Mouse (Mus musculus) hindbrain, embryonic 11.5 days (tissue): ENCODE data around the gene Fcrls. TPM values are rescaled to one million over a fixed set of nuclear protein-coding genes. Genes with fewer than 3 reads are reported as not detected.

Source experiments
- ATAC-seq: fragments of 200-750 bp; cut with Nextera tagmentation; 2 replicates; pipeline ENCODE4 v1.8.0; 2017; ENCODE audit warnings: mild to moderate bottlenecking, moderate TSS enrichment, moderate library complexity; ENCODE audit not compliant: low FRiP score
- DNase-seq: peaks from one replicate; pipeline ENCODE4 v3.0.0-alpha.2; 2015; ENCODE audit warnings: low spot score
- H3K27ac ChIP-seq: fragments of 300-500 bp; sonication (generic); 2 replicates; pipeline ENCODE4 v1.5.1; 2014; ENCODE audit warnings: mild to moderate bottlenecking, low read depth, low read length
- H3K27me3 ChIP-seq: fragments of 300-500 bp; sonication (generic); 2 replicates; pipeline ENCODE4 v1.6.1; 2014; ENCODE audit warnings: mild to moderate bottlenecking, low read length, moderate library complexity, mixed read lengths; ENCODE audit not compliant: control insufficient read depth, insufficient read depth
- H3K36me3 ChIP-seq: fragments of 300-500 bp; sonication (generic); 2 replicates; pipeline ENCODE4 v1.6.1; 2014; ENCODE audit warnings: mild to moderate bottlenecking, low read length, moderate library complexity, mixed read lengths; ENCODE audit not compliant: control insufficient read depth, insufficient read depth
- H3K4me1 ChIP-seq: fragments of 300-500 bp; sonication (generic); replicated peaks from 2 replicates; pipeline ENCODE4 v1.6.1; 2014; ENCODE audit warnings: low read length, mixed read lengths; ENCODE audit not compliant: control insufficient read depth, insufficient read depth
- H3K4me2 ChIP-seq: fragments of 300-500 bp; sonication (generic); replicated peaks from 2 replicates; pipeline ENCODE4 v1.6.1; 2014; ENCODE audit warnings: mild to moderate bottlenecking, low read depth, low read length
- H3K4me3 ChIP-seq: fragments of 300-500 bp; sonication (generic); 2 replicates; pipeline ENCODE4 v1.5.1; 2014; ENCODE audit warnings: low read depth, low read length
- H3K9ac ChIP-seq: fragments of 300-500 bp; sonication (generic); 2 replicates; pipeline ENCODE4 v1.6.1; 2014; ENCODE audit warnings: low read depth, low read length
- H3K9me3 ChIP-seq: fragments of 300-500 bp; sonication (generic); 2 replicates; pipeline ENCODE4 v1.6.1; 2016; ENCODE audit warnings: low read length; ENCODE audit not compliant: control insufficient read depth
- WGBS: fragments of 180-500 bp; shearing (Covaris S2); extraction: QIAGEN DNeasy Blood & Tissue Kit; methylation state at CpG from one replicate; pipeline ENCODE4 v1.1.7; 2014; 5-methylcytosine and 5-hydroxymethylcytosine counted together
- polyA plus RNA-seq: library from polyadenylated mRNA; unstranded; fragments of >200 nt; fragmentation: Nextera tagmentation; extraction: Ambion mirVana; gene quantifications from 2 replicates; pipeline ENCODE4 v1.2.1, GENCODE M21; 2014

Fcrls gene
- polyA plus RNA-seq, 1 experiment from 2014 or later = 10.4 TPM

DNA sequence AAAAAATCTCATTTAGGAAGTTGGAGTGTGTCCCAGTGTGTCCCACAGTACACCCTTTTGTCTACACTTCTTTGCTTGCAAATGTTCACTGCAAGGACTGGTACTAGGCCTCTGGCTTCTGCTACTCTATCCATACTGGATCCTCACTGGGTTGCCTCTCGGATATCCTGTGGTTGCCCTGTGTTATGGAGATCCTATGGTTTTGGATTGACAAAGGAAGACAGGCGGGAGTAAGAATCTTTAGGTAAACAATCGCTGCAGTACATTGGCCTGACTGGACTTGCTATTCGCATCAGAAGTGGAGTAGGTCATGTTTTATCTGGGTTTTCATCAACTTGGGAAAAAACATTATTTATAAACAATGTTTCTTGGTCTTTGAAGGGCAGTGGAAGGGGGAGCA is 22.6 kb downstream of the Fcrls start:
- no peak for ATAC-seq
- Histone ChIP-seq H3K27me3 (no peaks in the 10 kb centered on the region), H3K36me3 (no peaks in the 10 kb centered on the region), H3K9me3 (no peaks in the 10 kb centered on the region), H3K9ac (no peak overlapping the region), H3K4me3 (no peak overlapping the region), H3K27ac (no peak overlapping the region), H3K4me1 (no peaks in the 10 kb centered on the region), H3K4me2 (no peak overlapping the region)
- DNase-seq = no peak
- 68% methylated on average over 4 of the region's 4 CpGs for WGBS

DNA sequence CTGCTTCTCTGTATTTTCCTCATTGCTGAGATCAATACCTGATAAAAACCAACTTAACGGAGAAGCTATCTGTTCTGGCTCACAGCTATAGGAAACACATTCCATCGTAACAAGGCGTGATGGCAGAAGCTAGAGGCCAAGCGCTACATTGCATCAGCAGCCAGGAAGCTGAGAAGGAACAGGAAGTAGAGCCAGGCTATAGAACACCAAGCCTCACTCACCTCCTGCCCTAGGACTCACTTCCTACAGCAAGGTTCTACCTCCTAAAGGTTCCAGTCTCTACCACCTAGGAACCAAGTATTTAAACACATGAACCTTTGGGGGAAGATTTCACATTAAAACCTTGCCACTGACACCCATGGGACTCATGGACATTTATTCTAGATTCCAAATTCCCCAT is 39.9 kb downstream of the Fcrls start:
- Histone ChIP-seq H3K4me3 (no peak overlapping the region), H3K36me3 (no peaks in the 10 kb centered on the region), H3K4me2 (no peak overlapping the region), H3K4me1 (no peaks in the 10 kb centered on the region), H3K27me3 (no peaks in the 10 kb centered on the region), H3K27ac (no peak overlapping the region), H3K9me3 (no peaks in the 10 kb centered on the region), H3K9ac (no peak overlapping the region)
- no peak for ATAC-seq
- DNase-seq = no peak
- WGBS = 95% methylated on average over 4 of the region's 4 CpGs

DNA sequence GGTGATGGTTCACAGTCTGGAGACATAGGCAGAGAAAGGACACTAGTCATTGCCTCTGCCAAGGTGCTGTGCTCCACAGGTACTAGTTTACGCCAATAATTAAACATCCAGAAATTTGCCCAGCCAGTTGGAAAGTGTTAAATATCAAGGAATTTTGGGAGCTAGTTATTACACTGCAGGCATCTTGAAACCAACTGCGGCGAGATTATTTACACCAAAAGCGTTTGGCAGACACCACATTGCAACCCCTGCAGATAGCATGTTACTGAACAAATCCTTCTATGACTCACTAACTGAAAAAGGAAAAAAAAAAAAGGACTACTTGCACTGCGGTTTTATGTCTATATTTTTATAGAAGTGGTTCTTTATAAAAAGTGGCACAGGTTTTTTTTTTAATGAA is 41.2 kb downstream of the Fcrls start:
- H3K4me1 ChIP-seq = no peaks in the 10 kb centered on the region
- no peak overlapping the region for H3K4me3 ChIP-seq
- ATAC-seq (no peak), DNase-seq (no peak)
- no peak overlapping the region for H3K27ac ChIP-seq
- H3K36me3 ChIP-seq = no peaks in the 10 kb centered on the region
- 92% methylated on average over 5 of the region's 5 CpGs for WGBS
- H3K27me3 ChIP-seq = no peaks in the 10 kb centered on the region
- no peaks in the 10 kb centered on the region for H3K9me3 ChIP-seq
- H3K4me2 ChIP-seq = no peak overlapping the region
- H3K9ac ChIP-seq = no peak overlapping the region

DNA sequence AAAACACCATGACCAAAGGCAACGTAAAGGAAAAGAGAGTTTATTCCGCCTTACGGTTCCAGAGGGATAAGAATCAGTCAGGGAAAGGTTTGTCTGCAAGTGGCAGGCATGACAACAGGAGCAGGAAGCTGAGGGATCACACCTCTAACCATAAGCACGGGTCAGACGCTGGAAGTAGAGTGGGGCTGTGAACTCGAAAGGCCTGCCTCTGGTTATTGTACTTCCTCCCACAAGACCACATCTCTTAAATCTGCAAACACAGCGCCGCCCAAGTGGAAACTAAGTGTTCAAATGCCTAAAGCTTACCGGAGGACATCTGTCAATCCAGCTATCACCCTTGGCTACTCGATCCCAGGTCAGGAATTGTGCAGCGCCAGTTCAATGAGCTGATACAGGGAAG is 48.4 kb downstream of the Fcrls start:
- no peak overlapping the region for H3K27ac ChIP-seq
- no peaks in the 10 kb centered on the region for H3K9me3 ChIP-seq
- DNase-seq = no peak
- H3K36me3 ChIP-seq = no peaks in the 10 kb centered on the region
- no peak overlapping the region for H3K9ac ChIP-seq
- ATAC-seq = no peak
- 80% methylated on average over 11 of the region's 11 CpGs for WGBS
- H3K27me3 ChIP-seq = no peaks in the 10 kb centered on the region
- no peaks in the 10 kb centered on the region for H3K4me1 ChIP-seq
- H3K4me3 ChIP-seq = no peak overlapping the region
- no peak overlapping the region for H3K4me2 ChIP-seq

DNA sequence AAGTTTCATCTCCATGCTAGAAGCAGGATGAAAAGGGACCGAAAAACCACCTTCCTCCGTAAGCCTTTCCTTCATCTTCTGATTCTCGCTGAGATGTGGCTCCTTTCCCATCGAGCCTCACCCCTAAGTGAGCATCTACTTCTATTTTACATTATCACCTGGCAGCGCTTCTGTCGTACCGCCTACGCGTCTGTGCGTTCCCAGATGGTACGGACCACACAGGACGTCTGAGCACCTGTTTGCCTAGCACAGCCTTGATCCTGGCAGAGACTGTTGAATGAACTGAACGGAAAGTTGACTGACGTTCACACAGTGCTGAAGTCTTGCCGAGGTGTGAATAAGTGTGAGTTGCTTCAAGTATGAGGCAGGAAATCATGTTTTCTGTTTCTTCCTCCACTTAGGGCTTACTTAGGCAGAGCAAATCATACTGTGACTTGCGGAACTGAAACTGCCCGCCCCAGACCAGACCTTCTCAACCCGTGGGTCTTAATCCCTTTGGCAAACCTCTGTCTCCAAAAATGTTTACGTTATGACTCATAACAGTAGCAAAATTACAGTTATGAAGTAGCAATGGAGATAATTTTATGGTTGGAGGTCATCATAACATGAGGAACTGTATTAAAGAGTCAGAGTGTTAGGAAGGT is 49.2 kb downstream of the Fcrls start:
- Histone ChIP-seq H3K4me3 (no peak overlapping the region), H3K27me3 (no peaks in the 10 kb centered on the region), H3K36me3 (no peaks in the 10 kb centered on the region), H3K9ac (no peak overlapping the region), H3K4me1 (no peaks in the 10 kb centered on the region), H3K9me3 (no peaks in the 10 kb centered on the region), H3K27ac (no peak overlapping the region), H3K4me2 (no peak overlapping the region)
- ATAC-seq (no peak), DNase-seq (no peak)
- WGBS = 92% methylated on average over 19 of the region's 19 CpGs

DNA sequence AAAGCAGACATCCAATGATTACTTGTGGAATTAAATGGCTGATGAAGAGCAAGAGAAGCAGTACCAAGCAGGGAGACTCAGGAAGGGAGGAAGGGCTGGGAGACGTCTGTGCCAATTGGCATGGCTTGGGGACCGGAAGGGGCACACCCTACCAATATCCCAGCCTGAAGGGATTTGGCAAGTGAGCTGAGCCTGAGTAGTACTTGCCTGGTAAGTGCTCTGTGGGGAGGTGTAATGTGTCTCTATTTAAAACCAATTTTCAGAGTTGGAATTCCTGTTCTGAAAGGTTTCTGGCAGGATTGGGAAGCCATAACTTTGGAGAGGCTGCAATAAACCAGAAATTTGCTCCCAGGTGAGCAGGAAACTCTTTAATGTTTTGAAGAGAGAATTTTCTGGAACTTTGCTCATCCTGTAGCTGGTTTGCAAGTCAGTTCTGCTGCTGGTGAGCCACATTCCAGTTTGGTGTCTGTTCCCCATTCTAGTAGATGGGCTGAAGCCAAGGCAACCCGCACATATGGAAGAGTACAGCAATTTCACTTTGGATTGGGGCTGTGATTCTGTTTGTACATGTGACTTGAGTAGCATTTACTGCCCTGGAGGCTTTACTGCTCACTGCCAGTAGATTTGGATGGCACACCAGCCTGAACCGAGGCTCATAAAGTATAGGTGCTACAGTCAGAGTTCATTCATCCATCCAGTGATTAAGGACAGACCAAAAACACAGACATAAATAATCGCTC is 57.0 kb downstream of the Fcrls start:
- no peaks in the 10 kb centered on the region for H3K9me3 ChIP-seq
- no peaks in the 10 kb centered on the region for H3K4me1 ChIP-seq
- no peak overlapping the region for H3K4me2 ChIP-seq
- H3K27me3 ChIP-seq = no peaks in the 10 kb centered on the region
- H3K36me3 ChIP-seq = no peaks in the 10 kb centered on the region
- H3K9ac ChIP-seq = no peak overlapping the region
- 89% methylated on average over 5 of the region's 5 CpGs for WGBS
- ATAC-seq (no peak), DNase-seq (no peak)
- no peak overlapping the region for H3K4me3 ChIP-seq
- no peak overlapping the region for H3K27ac ChIP-seq

Other genes starting within 250 kb of the Fcrls start
- 7.3 and 11.5 TPM in 2 replicates for gene Kirrel, start 89.0 kb downstream of the Fcrls start, polyA plus RNA-seq
- 0.11 and 0.26 TPM in 2 replicates for gene Cd5l, start 94.1 kb upstream of the Fcrls start, polyA plus RNA-seq
- 0.11 TPM in 1 of 2 replicates, not detected in the other for gene Fcrl1, start 112.6 kb upstream of the Fcrls start, polyA plus RNA-seq
- gene Fcrl5, start 172.0 kb upstream of the Fcrls start, polyA plus RNA-seq = not detected in 2 replicates